Mouse (Mus musculus): ENCODE results near the gene Etnppl. TPM values are rescaled to one million over a fixed set of nuclear protein-coding genes. Genes with fewer than 3 reads are reported as not detected.

The Etnppl gene
- total RNA-seq (2017): 0.20 TPM in 1 of 2 replicates, not detected in the other

- peak; percentile 58 to 62; a peak in 3 of 4 replicates for ATAC-seq (replicated peaks in 1 of 2; ENCODE audit: insufficient read depth in 1 of 2, low FRiP score in 2 of 2, low TSS enrichment in 1 of 2, low read depth in 1 of 2, poor library complexity in 2 of 2, severe bottlenecking in 2 of 2)
These were observed at the start of gene Etnppl for GRCm38 (mm10) chr3:130617439-130617898. Gene Etnppl (plus strand): TSS chr3:130617448.

- ATAC-seq (replicated peaks in 1 of 2; ENCODE audit: insufficient read depth in 1 of 2, low FRiP score in 2 of 2, low TSS enrichment in 1 of 2, low read depth in 1 of 2, poor library complexity in 2 of 2, severe bottlenecking in 2 of 2): no peak
These were observed 48.7 kb upstream of the Etnppl start for GRCm38 (mm10) chr3:130568331-130569095.

- ATAC-seq (replicated peaks in 1 of 2; ENCODE audit: insufficient read depth in 1 of 2, low FRiP score in 2 of 2, low TSS enrichment in 1 of 2, low read depth in 1 of 2, poor library complexity in 2 of 2, severe bottlenecking in 2 of 2): no peak
These were observed 44.0 kb upstream of the Etnppl start for GRCm38 (mm10) chr3:130573243-130573642.

DNA sequence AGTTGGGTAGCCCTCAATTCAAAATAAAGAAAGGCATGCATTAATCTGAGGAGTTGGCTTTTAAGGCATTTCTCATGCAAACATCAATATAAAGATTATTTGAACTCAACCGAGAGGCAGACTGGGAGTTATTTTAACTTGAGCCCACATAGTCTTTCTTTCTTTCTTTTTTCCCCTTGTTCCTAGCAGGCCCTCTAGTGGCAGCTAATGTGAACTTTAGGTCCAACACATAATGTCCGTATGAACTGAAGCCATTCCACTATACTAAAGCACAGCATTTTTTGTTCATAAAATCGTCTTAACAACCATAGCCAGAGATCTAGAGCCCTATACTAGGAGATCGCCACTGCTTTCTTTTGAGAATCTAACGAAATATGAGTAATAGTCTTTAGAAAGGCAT is 42.6 kb upstream of the Etnppl start:
- peak; percentile 65 to 71; a peak in 2 of 4 replicates for ATAC-seq (replicated peaks in 1 of 2; ENCODE audit: insufficient read depth in 1 of 2, low FRiP score in 2 of 2, low TSS enrichment in 1 of 2, low read depth in 1 of 2, poor library complexity in 2 of 2, severe bottlenecking in 2 of 2)

DNA sequence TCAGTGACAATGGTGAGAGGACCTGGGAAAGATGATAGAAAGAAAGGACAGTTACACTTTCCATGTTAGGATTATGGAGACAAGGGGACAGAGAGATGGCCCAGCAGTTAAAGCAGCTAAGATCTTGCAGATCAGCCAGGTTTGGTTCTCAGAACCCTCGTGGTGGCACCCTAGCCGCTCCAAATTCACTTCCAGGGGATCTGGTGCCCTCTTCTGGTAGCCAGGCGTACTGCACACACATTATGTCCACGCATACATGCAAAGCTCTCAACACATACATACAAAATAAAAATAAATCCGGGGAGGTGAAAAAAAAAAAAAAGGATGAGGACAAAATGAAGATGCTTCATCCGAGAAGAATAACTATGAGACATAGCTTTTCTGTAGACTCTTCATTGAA is 40.6 kb upstream of the Etnppl start:
- ATAC-seq (replicated peaks in 1 of 2; ENCODE audit: insufficient read depth in 1 of 2, low FRiP score in 2 of 2, low TSS enrichment in 1 of 2, low read depth in 1 of 2, poor library complexity in 2 of 2, severe bottlenecking in 2 of 2): no peak

GRCm38 (mm10) chr3:130579501-130579900 is 37.7 kb upstream of the Etnppl start:
- no peak for ATAC-seq (replicated peaks in 1 of 2; ENCODE audit: insufficient read depth in 1 of 2, low FRiP score in 2 of 2, low TSS enrichment in 1 of 2, low read depth in 1 of 2, poor library complexity in 2 of 2, severe bottlenecking in 2 of 2)

DNA sequence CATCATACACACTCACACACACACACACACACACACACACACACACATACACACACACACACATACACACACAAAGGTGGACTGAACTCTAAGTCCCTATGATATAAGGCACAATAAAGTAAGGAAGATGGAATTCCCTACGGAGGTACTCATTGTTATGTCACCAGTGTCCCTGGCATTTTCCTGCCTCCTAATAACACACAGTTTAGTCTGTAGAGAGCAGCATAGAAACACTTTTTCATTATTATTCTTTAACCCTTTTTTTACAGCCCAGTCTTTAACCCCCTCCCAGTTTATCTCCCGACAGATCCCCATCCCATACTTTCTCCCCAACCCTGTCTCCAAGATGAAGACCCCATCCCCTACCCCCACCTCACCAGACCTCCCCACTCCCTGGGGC is 35.7 kb upstream of the Etnppl start:
- no peak for ATAC-seq (replicated peaks in 1 of 2; ENCODE audit: insufficient read depth in 1 of 2, low FRiP score in 2 of 2, low TSS enrichment in 1 of 2, low read depth in 1 of 2, poor library complexity in 2 of 2, severe bottlenecking in 2 of 2)

- ATAC-seq (replicated peaks in 1 of 2; ENCODE audit: insufficient read depth in 1 of 2, low FRiP score in 2 of 2, low TSS enrichment in 1 of 2, low read depth in 1 of 2, poor library complexity in 2 of 2, severe bottlenecking in 2 of 2): no peak
These were observed 34.2 kb upstream of the Etnppl start for GRCm38 (mm10) chr3:130582903-130583664.

DNA sequence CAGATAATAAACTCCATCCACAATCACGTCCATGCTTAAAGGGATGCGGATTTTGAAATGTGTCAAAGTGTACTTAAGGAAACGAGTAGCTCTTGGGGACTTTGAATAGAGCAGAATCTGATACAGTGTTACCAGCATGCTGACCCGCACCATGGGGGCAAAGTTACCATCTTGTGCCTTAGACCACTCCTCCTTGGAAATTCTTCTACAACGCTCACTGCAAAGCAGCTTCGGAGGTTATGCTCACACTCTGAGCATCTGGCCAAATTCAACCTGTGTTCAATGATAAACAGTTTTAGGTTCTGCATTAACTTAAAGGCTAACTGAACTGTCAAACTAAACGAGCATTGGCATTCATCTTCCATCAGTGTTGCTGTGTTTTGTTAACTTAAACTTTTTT is 33.2 kb upstream of the Etnppl start:
- no peak for ATAC-seq (replicated peaks in 1 of 2; ENCODE audit: insufficient read depth in 1 of 2, low FRiP score in 2 of 2, low TSS enrichment in 1 of 2, low read depth in 1 of 2, poor library complexity in 2 of 2, severe bottlenecking in 2 of 2)

- no peak for ATAC-seq (replicated peaks in 1 of 2; ENCODE audit: insufficient read depth in 1 of 2, low FRiP score in 2 of 2, low TSS enrichment in 1 of 2, low read depth in 1 of 2, poor library complexity in 2 of 2, severe bottlenecking in 2 of 2)
These were observed 22.2 kb upstream of the Etnppl start for GRCm38 (mm10) chr3:130595050-130595449.

DNA sequence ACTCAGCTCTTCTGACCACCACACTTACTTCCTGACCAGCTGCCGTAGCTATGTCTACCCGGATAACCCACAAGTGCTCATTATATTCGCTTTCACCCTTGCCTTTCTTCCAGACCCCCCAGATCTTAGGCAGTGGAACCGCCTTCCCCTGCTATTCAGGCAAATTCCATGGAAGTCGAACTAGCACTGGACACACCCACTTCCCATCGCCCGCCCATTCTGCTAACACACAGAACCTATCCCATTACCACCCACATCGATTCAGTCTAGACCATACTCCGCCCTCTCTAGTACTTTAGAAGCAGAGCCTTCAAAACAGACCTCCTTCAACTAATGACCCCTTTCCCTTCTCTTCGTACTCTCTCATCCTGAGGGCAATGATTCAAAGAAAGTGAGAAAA is 15.8 kb upstream of the Etnppl start:
- ATAC-seq (replicated peaks in 1 of 2; ENCODE audit: insufficient read depth in 1 of 2, low FRiP score in 2 of 2, low TSS enrichment in 1 of 2, low read depth in 1 of 2, poor library complexity in 2 of 2, severe bottlenecking in 2 of 2): no peak

GRCm38 (mm10) chr3:130607924-130608323 is 9.3 kb upstream of the Etnppl start:
- no peak for ATAC-seq (replicated peaks in 1 of 2; ENCODE audit: insufficient read depth in 1 of 2, low FRiP score in 2 of 2, low TSS enrichment in 1 of 2, low read depth in 1 of 2, poor library complexity in 2 of 2, severe bottlenecking in 2 of 2)

DNA sequence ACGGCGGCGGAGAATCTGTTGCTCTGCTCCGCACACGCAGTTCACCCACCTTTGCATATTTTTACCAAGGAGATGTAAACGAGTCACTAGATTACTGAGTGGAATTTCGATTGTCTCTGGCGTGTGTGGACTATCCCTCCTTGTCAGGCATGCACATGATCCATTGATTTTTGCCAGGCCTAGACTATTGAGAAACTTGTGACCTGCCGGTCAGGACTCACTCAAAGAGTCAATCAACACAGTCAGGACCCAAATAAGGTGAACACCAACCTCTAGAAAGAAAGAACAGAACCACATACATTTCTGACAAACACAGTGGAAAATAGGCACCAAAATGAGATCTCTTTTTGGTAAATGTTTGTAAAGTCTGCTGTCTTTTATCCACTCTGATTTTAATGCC is 2.8 kb upstream of the Etnppl start:
- ATAC-seq (replicated peaks in 1 of 2; ENCODE audit: insufficient read depth in 1 of 2, low FRiP score in 2 of 2, low TSS enrichment in 1 of 2, low read depth in 1 of 2, poor library complexity in 2 of 2, severe bottlenecking in 2 of 2): no peak

GRCm38 (mm10) chr3:130615625-130616024 is 1.6 kb upstream of the Etnppl start:
- no peak for ATAC-seq (replicated peaks in 1 of 2; ENCODE audit: insufficient read depth in 1 of 2, low FRiP score in 2 of 2, low TSS enrichment in 1 of 2, low read depth in 1 of 2, poor library complexity in 2 of 2, severe bottlenecking in 2 of 2)

- no peak for ATAC-seq (replicated peaks in 1 of 2; ENCODE audit: insufficient read depth in 1 of 2, low FRiP score in 2 of 2, low TSS enrichment in 1 of 2, low read depth in 1 of 2, poor library complexity in 2 of 2, severe bottlenecking in 2 of 2)
These were observed 3.4 kb downstream of the Etnppl start for GRCm38 (mm10) chr3:130620517-130621146.

DNA sequence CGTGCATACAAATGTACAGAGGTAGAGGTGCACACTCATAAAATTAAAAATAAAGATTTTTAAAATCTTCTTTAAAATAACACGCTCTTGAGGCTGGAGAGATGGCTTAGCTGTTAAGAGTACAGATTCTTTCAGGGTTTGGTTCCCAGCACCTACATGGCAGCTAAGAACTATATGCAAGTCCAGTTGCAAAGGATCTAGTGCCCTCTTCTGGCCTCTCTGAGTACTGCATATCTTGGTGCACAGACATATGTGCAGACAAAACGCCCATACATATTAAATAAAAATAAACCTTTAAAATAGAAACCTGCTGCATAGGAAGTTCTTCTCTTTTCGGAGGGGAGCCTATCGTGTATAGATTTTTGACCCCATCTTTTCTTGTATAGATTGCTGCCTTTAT is 11.1 kb downstream of the Etnppl start:
- no peak for ATAC-seq (replicated peaks in 1 of 2; ENCODE audit: insufficient read depth in 1 of 2, low FRiP score in 2 of 2, low TSS enrichment in 1 of 2, low read depth in 1 of 2, poor library complexity in 2 of 2, severe bottlenecking in 2 of 2)

DNA sequence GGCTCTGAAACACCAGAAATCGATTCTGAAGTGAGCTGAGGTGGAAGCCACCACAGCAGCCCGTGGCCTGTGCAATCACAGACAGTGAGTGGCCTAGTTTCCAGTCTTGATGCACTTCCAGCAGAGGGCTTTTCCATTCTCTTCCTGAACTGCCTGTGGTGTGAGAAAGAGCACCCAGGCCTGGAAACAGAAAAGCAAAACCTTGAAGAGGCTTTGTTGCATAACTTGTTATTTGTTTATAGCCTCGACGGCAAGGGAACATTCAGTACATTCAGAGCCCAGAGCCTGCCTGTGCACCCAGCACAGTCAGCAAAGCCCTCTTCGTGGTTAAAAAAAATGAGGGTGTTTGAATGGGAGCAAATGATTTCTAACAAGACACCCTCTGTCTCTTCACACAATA is 16.6 kb downstream of the Etnppl start:
- ATAC-seq (replicated peaks in 1 of 2; ENCODE audit: insufficient read depth in 1 of 2, low FRiP score in 2 of 2, low TSS enrichment in 1 of 2, low read depth in 1 of 2, poor library complexity in 2 of 2, severe bottlenecking in 2 of 2): no peak

All from hematopoietic stem cell, adult 5-6 weeks (primary cell).